Mouse (Mus musculus): ENCODE data around the gene Hsf4. TPM values are rescaled to one million over a fixed set of nuclear protein-coding genes. Genes with fewer than 3 reads are reported as not detected.

Hsf4 gene
- polyA plus RNA-seq, 1 experiment from 2014 or later: not detected

- H3K27ac ChIP-seq (ENCODE audit: low read depth): no peak overlapping the region
- no peak overlapping the region for H3K9ac ChIP-seq (replicated peaks)
- H3K27me3 ChIP-seq (ENCODE audit: insufficient read depth, low read length): no peaks in the 10 kb centered on the region
- DNase-seq: no peak
- no peak overlapping the region for H3K4me3 ChIP-seq (ENCODE audit: low read depth, low read length)
- no peak for TF ChIP-seq EP300 (IDR thresholded peaks at IDR 0.05; ENCODE audit: low read depth)
- no peak for TF ChIP-seq CTCF (IDR thresholded peaks at IDR 0.05; ENCODE audit: low read depth)
- WGBS (ENCODE audit: insufficient replicate concordance): 93% methylated on average over 6 of the region's 6 CpGs
- peaks cover 59% of the 10 kb centered on the region for H3K36me3 ChIP-seq (replicated peaks; ENCODE audit: insufficient read depth, low read length)
- H3K4me1 ChIP-seq (ENCODE audit: insufficient read depth): peaks cover 21% of the 10 kb centered on the region
- ATAC-seq: no peak
- H3K4me2 ChIP-seq (ENCODE audit: low read depth, low read length): no peak overlapping the region
- H3K9me3 ChIP-seq (ENCODE audit: low read length): no peaks in the 10 kb centered on the region
Observed at GRCm38 (mm10) chr8:105251954-105252353, 17.6 kb upstream of the Hsf4 start.

DNA sequence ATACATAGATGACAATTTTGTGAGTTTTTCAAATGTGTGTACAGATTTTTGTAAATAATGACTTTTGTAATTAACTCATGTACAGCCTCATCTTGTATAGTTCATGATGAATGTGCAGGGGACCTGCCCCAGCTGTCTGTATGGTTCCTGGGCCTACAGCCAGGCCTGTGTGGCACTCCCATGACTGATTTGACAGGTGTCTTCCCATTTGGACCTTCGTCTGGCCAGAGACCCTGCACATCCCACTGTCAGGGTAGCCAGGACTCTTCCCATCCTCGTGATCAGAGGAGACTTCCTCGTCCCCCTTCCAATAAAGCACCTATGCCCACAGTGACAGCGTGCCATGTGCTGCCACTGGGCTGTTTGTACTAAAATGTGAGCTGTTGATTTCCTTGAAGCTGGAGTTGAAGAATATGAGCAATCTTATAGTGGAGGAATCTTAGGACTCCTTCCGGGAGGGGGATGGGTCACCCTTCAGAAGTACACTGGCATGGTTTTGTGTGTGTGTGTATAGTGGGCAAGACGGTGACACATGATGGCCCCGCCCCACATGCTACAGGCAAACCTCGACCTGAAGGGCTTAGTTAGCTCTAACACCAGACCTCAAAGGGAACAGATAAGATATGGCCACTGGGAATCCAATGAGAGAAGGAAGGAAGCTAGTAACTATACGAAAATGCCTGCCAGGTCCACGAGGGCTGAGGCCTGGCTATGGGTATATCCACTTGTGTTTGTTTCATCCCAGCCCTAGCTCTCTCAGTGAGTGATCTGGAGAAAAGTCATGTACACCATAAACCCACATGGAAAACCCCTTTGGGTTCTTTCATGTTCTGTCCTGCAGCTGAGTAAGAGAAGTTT is 16.7 kb upstream of the Hsf4 start:
- peaks cover 50% of the 10 kb centered on the region for H3K36me3 ChIP-seq (replicated peaks; ENCODE audit: insufficient read depth, low read length)

GRCm38 (mm10) chr8:105253766-105254151 is 15.8 kb upstream of the Hsf4 start:
- H3K36me3 ChIP-seq (replicated peaks; ENCODE audit: insufficient read depth, low read length): peaks cover 42% of the 10 kb centered on the region
- H3K27me3 ChIP-seq (ENCODE audit: insufficient read depth, low read length): peaks cover 3% of the 10 kb centered on the region; the same call in 1 of the 2 replicates
- peak overlapping the region; percentile 58 for H3K4me3 ChIP-seq (ENCODE audit: low read depth, low read length)
- peak overlapping the region; percentile 93 for H3K4me2 ChIP-seq (ENCODE audit: low read depth, low read length)
- H3K9me3 ChIP-seq (ENCODE audit: low read length): no peaks in the 10 kb centered on the region
- H3K9ac ChIP-seq (replicated peaks): 0 out of 2 replicates have a peak overlapping the region, but pooled peaks have one; percentile 59
- ATAC-seq (no peak), DNase-seq (no peak)
- H3K27ac ChIP-seq (ENCODE audit: low read depth): no peak overlapping the region
- WGBS (ENCODE audit: insufficient replicate concordance): 52% methylated on average over 20 of the region's 20 CpGs
- no peak for TF ChIP-seq EP300 (IDR thresholded peaks at IDR 0.05; ENCODE audit: low read depth)
- no peak for TF ChIP-seq CTCF (IDR thresholded peaks at IDR 0.05; ENCODE audit: low read depth)
- peaks cover 23% of the 10 kb centered on the region for H3K4me1 ChIP-seq (ENCODE audit: insufficient read depth)

More for the DNA sequence above, 16.7 kb upstream of the Hsf4 start:
- Histone ChIP-seq H3K4me3 (ENCODE audit: low read depth, low read length) (no peak overlapping the region), H3K27ac (ENCODE audit: low read depth) (no peak overlapping the region), H3K9ac (replicated peaks) (no peak overlapping the region), H3K4me1 (ENCODE audit: insufficient read depth) (peaks cover 21% of the 10 kb centered on the region), H3K4me2 (ENCODE audit: low read depth, low read length) (no peak overlapping the region), H3K27me3 (ENCODE audit: insufficient read depth, low read length) (no peaks in the 10 kb centered on the region), H3K9me3 (ENCODE audit: low read length) (no peaks in the 10 kb centered on the region)
- DNase-seq: no peak
- TF ChIP-seq EP300 (IDR thresholded peaks at IDR 0.05; ENCODE audit: low read depth): no peak
- TF ChIP-seq CTCF (IDR thresholded peaks at IDR 0.05; ENCODE audit: low read depth): no peak
- no peak for ATAC-seq
- WGBS (ENCODE audit: insufficient replicate concordance): 69% methylated on average over 10 of the region's 10 CpGs

DNA sequence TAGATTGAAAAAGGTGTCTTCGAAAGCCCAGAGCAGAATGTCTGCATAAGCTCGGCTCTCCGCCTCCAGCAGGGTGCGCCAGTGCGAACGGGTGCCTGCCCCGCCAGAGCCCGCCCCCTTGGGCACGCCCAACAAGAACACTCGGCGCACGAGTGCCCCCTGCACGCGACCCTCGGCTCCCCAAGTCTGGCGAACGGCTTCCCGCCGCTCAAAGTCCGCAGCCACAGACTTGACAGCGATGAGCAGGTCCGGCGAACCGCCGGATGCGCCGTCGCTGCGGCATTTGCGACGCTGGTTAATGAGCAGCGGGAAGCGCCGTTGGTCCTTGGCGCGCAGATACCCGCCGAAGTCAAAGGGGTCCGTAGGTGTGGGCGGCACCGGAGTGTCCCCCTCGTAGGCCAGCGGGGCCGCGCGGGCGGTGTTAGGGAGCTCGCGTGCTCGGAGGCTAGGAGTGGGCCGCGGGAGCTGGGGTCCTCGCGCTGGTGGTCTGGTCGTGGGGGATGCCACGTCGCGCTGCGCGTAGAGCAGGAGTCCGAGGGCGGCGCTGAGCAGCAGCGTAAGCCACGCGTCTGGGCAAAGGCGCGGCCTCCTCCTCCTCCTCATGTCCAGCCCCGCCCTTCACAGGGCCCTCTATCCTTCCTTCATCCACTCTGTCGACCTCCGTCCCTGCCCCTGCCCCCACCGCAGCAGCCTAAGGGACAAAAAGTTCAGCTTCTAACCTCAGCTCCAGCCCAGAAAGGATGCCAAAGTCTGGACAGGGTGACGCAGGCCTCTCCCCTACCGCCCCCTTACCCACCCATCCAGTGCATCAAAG is 15.2 kb upstream of the Hsf4 start:
- H3K4me1 ChIP-seq (ENCODE audit: insufficient read depth): peaks cover 29% of the 10 kb centered on the region
- peaks cover 9% of the 10 kb centered on the region for H3K27me3 ChIP-seq (ENCODE audit: insufficient read depth, low read length)
- peaks cover 36% of the 10 kb centered on the region for H3K36me3 ChIP-seq (replicated peaks; ENCODE audit: insufficient read depth, low read length)
- H3K27ac ChIP-seq (ENCODE audit: low read depth): peak overlapping the region; percentile 16
- peak; percentile 91 for TF ChIP-seq CTCF (IDR thresholded peaks at IDR 0.05; ENCODE audit: low read depth)
- no peak for TF ChIP-seq EP300 (IDR thresholded peaks at IDR 0.05; ENCODE audit: low read depth)
- H3K4me2 ChIP-seq (ENCODE audit: low read depth, low read length): peak overlapping the region; percentile 93
- under 1% methylated on average over 62 of the region's 74 CpGs for WGBS (ENCODE audit: insufficient replicate concordance)
- peak overlapping the region; percentile 58 for H3K4me3 ChIP-seq (ENCODE audit: low read depth, low read length)
- ATAC-seq (peak; percentile 87), DNase-seq (peak; percentile 92)
- H3K9me3 ChIP-seq (ENCODE audit: low read length): no peaks in the 10 kb centered on the region
- peak overlapping the region; percentile 59 for H3K9ac ChIP-seq (replicated peaks)

DNA sequence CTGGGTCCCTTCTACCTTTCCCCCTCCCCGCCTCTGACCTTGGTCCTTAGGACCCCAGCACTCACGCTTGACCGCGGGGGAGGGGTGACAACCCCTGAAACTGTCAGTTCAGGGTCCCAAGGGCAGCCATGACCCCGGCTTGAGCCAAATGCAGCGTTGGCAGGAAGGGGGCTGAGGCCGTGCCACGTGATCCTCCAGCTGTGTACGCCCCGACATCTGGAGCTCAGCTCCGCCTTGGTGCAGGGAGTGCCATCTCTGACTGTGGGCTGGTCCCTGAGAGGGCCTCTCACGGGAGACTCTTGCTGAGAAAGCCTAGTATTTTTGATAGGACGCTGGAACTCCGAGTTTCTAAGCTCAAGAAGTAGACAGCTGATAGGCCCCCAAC is 14.6 kb upstream of the Hsf4 start, which contains the start of gene B3gnt9:
TSS of gene B3gnt9 (minus strand) at position 188 of the 385 bp plus-strand sequence.
- Histone ChIP-seq H3K4me1 (ENCODE audit: insufficient read depth) (peaks cover 35% of the 10 kb centered on the region), H3K4me2 (ENCODE audit: low read depth, low read length) (peak within 1 kb of the TSS; percentile 93), H3K27ac (ENCODE audit: low read depth) (peak within 1 kb of the TSS; percentile 41), H3K9me3 (ENCODE audit: low read length) (no peaks in the 10 kb centered on the region), H3K36me3 (replicated peaks; ENCODE audit: insufficient read depth, low read length) (peaks cover 30% of the 10 kb centered on the region), H3K27me3 (ENCODE audit: insufficient read depth, low read length) (peaks cover 14% of the 10 kb centered on the region), H3K9ac (replicated peaks) (peak within 1 kb of the TSS; percentile 59), H3K4me3 (ENCODE audit: low read depth, low read length) (peak within 1 kb of the TSS; percentile 58)
- TF ChIP-seq CTCF (IDR thresholded peaks at IDR 0.05; ENCODE audit: low read depth) (no peak), EP300 (IDR thresholded peaks at IDR 0.05; ENCODE audit: low read depth) (no peak)
- DNase-seq: peak; percentile 77
- WGBS (ENCODE audit: insufficient replicate concordance): 2% methylated on average over 14 of the region's 14 CpGs
- ATAC-seq: peak; percentile 80
